Mouse (Mus musculus): ENCODE data around the gene Actr3b. TPM values are rescaled to one million over a fixed set of nuclear protein-coding genes. Genes with fewer than 3 reads are reported as not detected.
"Not testable (repeated sequence)": the region's sequence is repeated elsewhere in the genome, so short reads cannot be mapped to it uniquely, and the experiment has no call there.

Gene Actr3b
- total RNA-seq (2012; rRNA removed) (1.3 and 1.7 TPM in 2 replicates), total RNA-seq (2014; rRNA removed) (3.9 and 4.5 TPM in 2 replicates), polyA plus RNA-seq (2012; ENCODE audit: insufficient read length, low read depth) (4.7 and 6.8 TPM in 2 replicates)

- H3K36me3 ChIP-seq (replicated peaks in 1 of 2; ENCODE audit: control insufficient read depth in 1 of 2, insufficient read depth in 1 of 2, low read length in 1 of 2) = no peaks in the 10 kb centered on the region
- peak; percentile 24; the same call in 1 of the 2 replicates for TF ChIP-seq SIN3A (IDR thresholded peaks at IDR 0.05; ENCODE audit: low read length)
- TF ChIP-seq MYC (IDR thresholded peaks at IDR 0.05; ENCODE audit: low read depth, low read length) = no peak
- TF ChIP-seq NRF1 (IDR thresholded peaks at IDR 0.05; ENCODE audit: low read depth, low read length) = peak; percentile 48
- TF ChIP-seq TCF12 (IDR thresholded peaks at IDR 0.05; ENCODE audit: low read depth, low read length) = no peak
- peak; percentile 26; the same call in 1 of the 2 replicates for TF ChIP-seq POLR2A (IDR thresholded peaks at IDR 0.05; ENCODE audit: low read depth, low read length)
- TF ChIP-seq PAX5 (IDR thresholded peaks at IDR 0.05; ENCODE audit: low read length) = no peak
- peak; percentile 29; the same call in 1 of the 2 replicates for TF ChIP-seq MAX (IDR thresholded peaks at IDR 0.05; ENCODE audit: low read length)
- no peak for TF ChIP-seq USF2 (conservative IDR thresholded peaks at IDR 0.05; ENCODE audit: low read depth, low read length)
- TF ChIP-seq RCOR1 (conservative IDR thresholded peaks at IDR 0.05; ENCODE audit: low read depth, low read length) = no peak
- peak; percentile 52; the same call in 1 of the 2 replicates for TF ChIP-seq MXI1 (IDR thresholded peaks at IDR 0.05; ENCODE audit: low read depth, low read length)
- TF ChIP-seq MEF2A (IDR thresholded peaks at IDR 0.05; ENCODE audit: borderline replicate concordance, low read depth, low read length) = peak; percentile 42; the same call in 1 of the 2 replicates
- TF ChIP-seq MAFK (IDR thresholded peaks at IDR 0.05; ENCODE audit: insufficient replicate concordance, low read length) = no peak
- no peak for TF ChIP-seq IRF4 (IDR thresholded peaks at IDR 0.05; ENCODE audit: low read depth, low read length)
- TF ChIP-seq NELFE (IDR thresholded peaks at IDR 0.05; ENCODE audit: low read depth, low read length) = 0 out of 2 replicates have a peak, but pooled peaks have one; percentile 47
- TF ChIP-seq KAT2A (IDR thresholded peaks at IDR 0.05; ENCODE audit: insufficient replicate concordance, low read length) = no peak
- peak; percentile 70 for TF ChIP-seq HCFC1 (IDR thresholded peaks at IDR 0.05; ENCODE audit: low read depth, low read length)
- TF ChIP-seq ELF1 (IDR thresholded peaks at IDR 0.05; ENCODE audit: low read depth, low read length) = peak; percentile 15; the same call in 1 of the 2 replicates
- no peak for TF ChIP-seq ZMIZ1 (IDR thresholded peaks at IDR 0.05; ENCODE audit: low read depth, low read length)
- H3K4me3 ChIP-seq (replicated peaks in 1 of 3; ENCODE audit: low read depth in 2 of 3, low read length in 2 of 3, poor library complexity in 1 of 3) = peak within 1 kb of the TSS; percentile 45 to 78 (median 77)
- peak; percentile 84 for DNase-seq (ENCODE audit: extremely low read depth)
- no peaks in the 10 kb centered on the region for H3K9me3 ChIP-seq (replicated peaks; ENCODE audit: low read length)
- H3K9ac ChIP-seq (ENCODE audit: insufficient read depth, low read depth) = no peak within 1 kb of the TSS
- H3K79me2 ChIP-seq (replicated peaks; ENCODE audit: control insufficient read depth, extremely low read depth, insufficient read depth, poor library complexity, severe bottlenecking) = no peaks in the 10 kb centered on the region
- no peak within 1 kb of the TSS for H3K27ac ChIP-seq (ENCODE audit: insufficient read depth, low read depth)
- peaks cover 13 to 26% of the 10 kb centered on the region in 2 experiments for H3K4me1 ChIP-seq (ENCODE audit: control insufficient read depth in 1 of 2, insufficient read depth in 2 of 2)
- no peaks in the 10 kb centered on the region for H3K27me3 ChIP-seq (replicated peaks)
- in situ Hi-C loops (cut with MboI; ENCODE audit: low pct_ligation_motif_present, low pct_unique_long_range_greater_than_20kb, low sequenced_read_pairs) (no loop called here), dilution Hi-C loops (cut with MboI; ENCODE audit: extremely low pct_ligation_motif_present, extremely low pct_unique_long_range_greater_than_20kb, low sequenced_read_pairs) (no loop called here)
- peak within 1 kb of the TSS; percentile 68 for H3K4me2 ChIP-seq (ENCODE audit: insufficient read depth, low read depth, poor library complexity, severe bottlenecking)
Observed at GRCm38 (mm10) chr5:25759460-25760409, at the start of gene Actr3b. TSS of gene Actr3b (plus strand) at chr5:25759997.

DNA sequence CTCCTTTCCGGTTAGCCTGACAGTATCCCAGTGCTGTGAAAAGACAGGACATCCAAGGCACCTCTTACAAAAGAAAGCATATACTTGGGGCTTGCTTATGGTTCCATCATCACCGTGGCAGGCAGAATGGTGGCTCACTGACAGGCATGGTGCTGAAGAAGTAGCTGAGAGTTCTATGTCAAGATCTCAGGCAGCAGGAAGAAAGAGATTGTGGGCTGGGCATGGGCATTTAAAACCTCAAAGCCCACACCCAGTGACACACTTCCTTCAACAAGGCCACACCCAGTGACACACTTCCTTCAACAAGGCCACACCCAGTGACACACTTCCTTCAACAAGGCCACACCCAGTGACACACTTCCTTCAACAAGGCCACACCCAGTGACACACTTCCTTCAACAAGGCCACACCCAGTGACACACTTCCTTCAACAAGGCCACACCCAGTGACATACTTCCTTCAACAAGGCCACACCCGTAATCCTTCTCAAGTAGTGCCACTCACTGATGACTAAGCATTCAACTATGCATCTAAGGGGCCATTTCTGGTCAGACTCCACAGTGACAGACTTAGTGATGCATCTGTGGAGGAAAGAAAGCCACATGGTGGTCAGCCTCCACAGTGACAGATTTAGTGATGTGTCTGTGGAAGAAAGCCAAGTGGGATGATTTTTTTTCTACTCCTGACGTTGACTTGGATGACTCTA, 46.6 kb upstream of the Actr3b start:
- H3K27ac ChIP-seq (ENCODE audit: insufficient read depth, low read depth); in situ Hi-C loops (cut with MboI; ENCODE audit: low pct_ligation_motif_present, low pct_unique_long_range_greater_than_20kb, low sequenced_read_pairs); H3K9ac ChIP-seq (ENCODE audit: insufficient read depth, low read depth); H3K79me2 ChIP-seq (replicated peaks; ENCODE audit: control insufficient read depth, extremely low read depth, insufficient read depth, poor library complexity, severe bottlenecking); H3K4me2 ChIP-seq (ENCODE audit: insufficient read depth, low read depth, poor library complexity, severe bottlenecking); H3K36me3 ChIP-seq (replicated peaks in 1 of 2; ENCODE audit: control insufficient read depth in 1 of 2, insufficient read depth in 1 of 2, low read length in 1 of 2); H3K27me3 ChIP-seq (replicated peaks); dilution Hi-C loops (cut with MboI; ENCODE audit: extremely low pct_ligation_motif_present, extremely low pct_unique_long_range_greater_than_20kb, low sequenced_read_pairs); H3K4me3 ChIP-seq (replicated peaks in 1 of 3; ENCODE audit: low read depth in 2 of 3, low read length in 2 of 3, poor library complexity in 1 of 3); H3K4me1 ChIP-seq (ENCODE audit: control insufficient read depth in 1 of 2, insufficient read depth in 2 of 2): not testable (repeated sequence)
- peaks cover 12% of the 10 kb centered on the region for H3K9me3 ChIP-seq (replicated peaks; ENCODE audit: low read length)
- peak; percentile 12 for DNase-seq (ENCODE audit: extremely low read depth)
